Mouse (Mus musculus) myocyte (in vitro differentiated cells): ENCODE results near the gene Pla2g2d. TPM values are rescaled to one million over a fixed set of nuclear protein-coding genes. Genes with fewer than 3 reads are reported as not detected.

Experiments
- H3K27me3 ChIP-seq: one replicate; pipeline ENCODE4 v1.6.1; 2011; ENCODE audit not compliant: control insufficient read depth, insufficient read depth, insufficient read length
- H3K36me3 ChIP-seq: one replicate; pipeline ENCODE4 v1.6.1; 2011; ENCODE audit not compliant: control insufficient read depth, insufficient read depth
- H3K4me2 ChIP-seq: one replicate; pipeline ENCODE4 v1.6.1; 2011; ENCODE audit warnings: low read depth, control low read depth
- H3K4me3 ChIP-seq: one replicate; pipeline ENCODE4 v1.5.1; 2011; ENCODE audit warnings: mild to moderate bottlenecking, control low read depth, moderate library complexity
- H3K79me2 ChIP-seq: one replicate; pipeline ENCODE4 v1.6.1; 2011; ENCODE audit not compliant: control insufficient read depth, insufficient read depth
- H3ac ChIP-seq: one replicate; pipeline ENCODE4 v1.6.1; 2011; ENCODE audit not compliant: control insufficient read depth, insufficient read length
- POLR2AphosphoS2 ChIP-seq: IDR thresholded peaks from one replicate; pipeline ENCODE4 v1.6.1; 2011; ENCODE audit warnings: low read depth, control low read depth; ENCODE audit not compliant: insufficient read length
- polyA plus RNA-seq: library from polyadenylated mRNA; unstranded; fragments of >200 nt; fragmentation: generic; extraction: Trizol; gene quantifications from one replicate; pipeline ENCODE4 v1.2.1, GENCODE M21; 2012; ENCODE audit warnings: missing spikeins

Gene Pla2g2d
- polyA plus RNA-seq, 1 experiment = 0.05 TPM

GRCm38 (mm10) chr4:138827147-138827546 lies 51.6 kb downstream of the Pla2g2d start:
- no peak overlapping the region for H3K4me2 ChIP-seq
- no peak for TF ChIP-seq POLR2AphosphoS2
- no peak overlapping the region for H3ac ChIP-seq
- no peaks in the 10 kb centered on the region for H3K36me3 ChIP-seq
- H3K27me3 ChIP-seq = peaks cover 8% of the 10 kb centered on the region
- H3K4me3 ChIP-seq = no peak overlapping the region
- H3K79me2 ChIP-seq = no peaks in the 10 kb centered on the region

Other genes with a start within 250 kb of the Pla2g2d start
- gene Vwa5b1, start 139.9 kb upstream of the Pla2g2d start, polyA plus RNA-seq = not detected
- not detected for gene Pla2g2c, start 50.9 kb upstream of the Pla2g2d start, polyA plus RNA-seq
- not detected for gene Ubxn10, start 38.6 kb upstream of the Pla2g2d start, polyA plus RNA-seq
- not detected for gene Pla2g2f, start 18.1 kb upstream of the Pla2g2d start, polyA plus RNA-seq
- 0.10 TPM for gene Pla2g5, start 87.7 kb downstream of the Pla2g2d start, polyA plus RNA-seq
- not detected for gene Gm13030, start 98.2 kb downstream of the Pla2g2d start, polyA plus RNA-seq
- 20.4 TPM for gene Pla2g2e, start 102.2 kb downstream of the Pla2g2d start, polyA plus RNA-seq
- gene Otud3, start 138.2 kb downstream of the Pla2g2d start, polyA plus RNA-seq = 12.5 TPM
- not detected for gene Rnf186, start 191.4 kb downstream of the Pla2g2d start, polyA plus RNA-seq
- gene Tmco4, start 197.2 kb downstream of the Pla2g2d start, polyA plus RNA-seq = 3.8 TPM